Mouse (Mus musculus) cerebellum, adult 2 months (tissue): ENCODE data around the gene Bahcc1.

ENCODE experiments used
- CTCF ChIP-seq: fragments of 200-500 bp; IDR thresholded peaks from 2 replicates; pipeline ENCODE4 v1.5.1; 2011; ENCODE audit warnings: low read depth, mild to moderate bottlenecking, control low read depth, low read length, moderate library complexity, borderline replicate concordance; ENCODE audit not compliant: insufficient read depth
- POLR2A ChIP-seq: fragments of 200-500 bp; IDR thresholded peaks from 2 replicates; pipeline ENCODE4 v1.6.1; 2011; ENCODE audit warnings: low read length, control low read depth, borderline replicate concordance; ENCODE audit not compliant: insufficient read depth

- TF ChIP-seq CTCF (no peak), POLR2A (no peak)
Measured at GRCm38 (mm10) chr11:120319310-120319709, 86.6 kb downstream of the Bahcc1 start.
